Mouse (Mus musculus) hindbrain, embryonic 14.5 days (tissue): ENCODE results near the gene Tdgf1. TPM values are rescaled to one million over a fixed set of nuclear protein-coding genes. Genes with fewer than 3 reads are reported as not detected.

Experiments
- ATAC-seq: fragments of 200-750 bp; cut with Nextera tagmentation; 2 replicates; pipeline ENCODE4 v1.8.0; 2017; ENCODE audit warnings: moderate number of reproducible peaks, mild to moderate bottlenecking, moderate TSS enrichment, moderate library complexity; ENCODE audit not compliant: low FRiP score
- DNase-seq: peaks from one replicate; pipeline ENCODE4 v3.0.0-alpha.2; 2015; ENCODE audit warnings: low spot score
- H3K27ac ChIP-seq: fragments of 300-500 bp; sonication (generic); 2 replicates; pipeline ENCODE4 v1.5.1; 2014; ENCODE audit warnings: mild to moderate bottlenecking, moderate library complexity
- H3K27me3 ChIP-seq: fragments of 300-500 bp; sonication (generic); 2 replicates; pipeline ENCODE4 v1.6.1; 2014; ENCODE audit warnings: mild to moderate bottlenecking, low read length, mixed read lengths; ENCODE audit not compliant: control insufficient read depth, insufficient read depth
- H3K36me3 ChIP-seq: fragments of 300-500 bp; sonication (generic); replicated peaks from 2 replicates; pipeline ENCODE4 v1.6.1; 2014; ENCODE audit not compliant: control insufficient read depth, insufficient read depth
- H3K4me1 ChIP-seq: fragments of 300-500 bp; sonication (generic); replicated peaks from 2 replicates; pipeline ENCODE4 v1.6.1; 2014; ENCODE audit warnings: antibody characterized with exemption, low read length, mixed read lengths; ENCODE audit not compliant: control insufficient read depth, insufficient read depth
- H3K4me2 ChIP-seq: fragments of 300-500 bp; sonication (generic); replicated peaks from 2 replicates; pipeline ENCODE4 v1.6.1; 2014; ENCODE audit warnings: mild to moderate bottlenecking, moderate library complexity
- H3K4me3 ChIP-seq: fragments of 300-500 bp; sonication (generic); replicated peaks from 2 replicates; pipeline ENCODE4 v1.5.1; 2014; ENCODE audit warnings: mild to moderate bottlenecking, low read length
- H3K9ac ChIP-seq: fragments of 300-500 bp; sonication (generic); 2 replicates; pipeline ENCODE4 v1.6.1; 2014
- H3K9me3 ChIP-seq: fragments of 300-500 bp; sonication (generic); 2 replicates; pipeline ENCODE4 v1.6.1; 2016; ENCODE audit warnings: low read length; ENCODE audit not compliant: control insufficient read depth
- WGBS: fragments of 180-500 bp; shearing (Covaris S2); extraction: QIAGEN DNeasy Blood & Tissue Kit; methylation state at CpG from one replicate; pipeline ENCODE4 v1.1.7; 2014; 5-methylcytosine and 5-hydroxymethylcytosine counted together
- polyA plus RNA-seq: library from polyadenylated mRNA; unstranded; fragments of >200 nt; fragmentation: Nextera tagmentation; extraction: Ambion mirVana; gene quantifications from 2 replicates; pipeline ENCODE4 v1.2.1, GENCODE M21; 2014

Tdgf1 gene
- polyA plus RNA-seq, 1 experiment from 2014 or later: 0.40 TPM

- Histone ChIP-seq H3K4me3 (no peak overlapping the region), H3K36me3 (no peaks in the 10 kb centered on the region), H3K9me3 (no peaks in the 10 kb centered on the region), H3K4me2 (no peak overlapping the region), H3K27ac (no peak overlapping the region), H3K27me3 (no peaks in the 10 kb centered on the region), H3K4me1 (no peaks in the 10 kb centered on the region), H3K9ac (no peak overlapping the region)
- no peak for ATAC-seq
- DNase-seq: no peak
- WGBS: 95% methylated on average over 11 of the region's 11 CpGs
Measured at GRCm38 (mm10) chr9:110907201-110907837, 38.6 kb downstream of the Tdgf1 start.

- 86% methylated on average over 4 of the region's 4 CpGs for WGBS
- ATAC-seq: no peak
- Histone ChIP-seq H3K4me3 (no peak overlapping the region), H3K36me3 (no peaks in the 10 kb centered on the region), H3K9ac (no peak overlapping the region), H3K27ac (no peak overlapping the region), H3K9me3 (no peaks in the 10 kb centered on the region), H3K27me3 (no peaks in the 10 kb centered on the region), H3K4me2 (no peak overlapping the region), H3K4me1 (no peaks in the 10 kb centered on the region)
- DNase-seq: no peak
Measured at GRCm38 (mm10) chr9:110902271-110902670, 43.7 kb downstream of the Tdgf1 start.

GRCm38 (mm10) chr9:110901204-110901603 lies 44.8 kb downstream of the Tdgf1 start:
- Histone ChIP-seq H3K9ac (no peak overlapping the region), H3K9me3 (no peaks in the 10 kb centered on the region), H3K4me1 (no peaks in the 10 kb centered on the region), H3K4me2 (no peak overlapping the region), H3K4me3 (no peak overlapping the region), H3K27me3 (no peaks in the 10 kb centered on the region), H3K36me3 (no peaks in the 10 kb centered on the region), H3K27ac (no peak overlapping the region)
- no peak for DNase-seq
- WGBS: 87% methylated on average over 6 of the region's 6 CpGs
- ATAC-seq: no peak

GRCm38 (mm10) chr9:110899451-110900008 lies 46.4 kb downstream of the Tdgf1 start:
- H3K4me1 ChIP-seq: no peaks in the 10 kb centered on the region
- DNase-seq: no peak
- no peaks in the 10 kb centered on the region for H3K27me3 ChIP-seq
- H3K4me3 ChIP-seq: no peak overlapping the region
- H3K9ac ChIP-seq: no peak overlapping the region
- H3K9me3 ChIP-seq: no peaks in the 10 kb centered on the region
- 61% methylated on average over 10 of the region's 10 CpGs for WGBS
- no peaks in the 10 kb centered on the region for H3K36me3 ChIP-seq
- no peak overlapping the region for H3K27ac ChIP-seq
- no peak for ATAC-seq
- H3K4me2 ChIP-seq: no peak overlapping the region

- DNase-seq (no peak), ATAC-seq (peak; percentile 32; the same call in 1 of the 2 replicates)
- Histone ChIP-seq H3K4me3 (no peak overlapping the region), H3K4me1 (no peaks in the 10 kb centered on the region), H3K9ac (no peak overlapping the region), H3K4me2 (0 out of 2 replicates have a peak overlapping the region, but pooled peaks have one; percentile 21), H3K27ac (no peak overlapping the region), H3K36me3 (no peaks in the 10 kb centered on the region), H3K9me3 (no peaks in the 10 kb centered on the region), H3K27me3 (no peaks in the 10 kb centered on the region)
- 9% methylated on average over 6 of the region's 6 CpGs for WGBS
Measured at GRCm38 (mm10) chr9:110896595-110896994, 49.4 kb downstream of the Tdgf1 start.

GRCm38 (mm10) chr9:110895994-110896393 lies 50.0 kb downstream of the Tdgf1 start:
- Histone ChIP-seq H3K27ac (no peak overlapping the region), H3K9me3 (no peaks in the 10 kb centered on the region), H3K36me3 (no peaks in the 10 kb centered on the region), H3K4me2 (peak overlapping the region; percentile 21; the same call in 1 of the 2 replicates), H3K4me1 (no peaks in the 10 kb centered on the region), H3K27me3 (no peaks in the 10 kb centered on the region), H3K4me3 (no peak overlapping the region), H3K9ac (no peak overlapping the region)
- DNase-seq (no peak), ATAC-seq (0 out of 2 replicates have a peak, but pooled peaks have one; percentile 29)
- WGBS: 17% methylated on average over 7 of the region's 7 CpGs

GRCm38 (mm10) chr9:110895507-110895906 lies 50.5 kb downstream of the Tdgf1 start:
- H3K4me1 ChIP-seq: no peaks in the 10 kb centered on the region
- no peak for DNase-seq

GRCm38 (mm10) chr9:110893429-110893828 lies 52.5 kb downstream of the Tdgf1 start:
- DNase-seq: no peak
- Histone ChIP-seq H3K4me1 (no peaks in the 10 kb centered on the region), H3K27ac (no peak overlapping the region), H3K4me3 (no peak overlapping the region), H3K9me3 (no peaks in the 10 kb centered on the region), H3K4me2 (no peak overlapping the region), H3K9ac (no peak overlapping the region), H3K36me3 (no peaks in the 10 kb centered on the region), H3K27me3 (no peaks in the 10 kb centered on the region)
- 69% methylated on average over 10 of the region's 10 CpGs for WGBS
- ATAC-seq: no peak

More at GRCm38 (mm10) chr9:110895507-110895906, 50.5 kb downstream of the Tdgf1 start:
- Histone ChIP-seq H3K4me3 (no peak overlapping the region), H3K27ac (no peak overlapping the region), H3K27me3 (no peaks in the 10 kb centered on the region), H3K36me3 (no peaks in the 10 kb centered on the region), H3K4me2 (no peak overlapping the region), H3K9ac (no peak overlapping the region), H3K9me3 (no peaks in the 10 kb centered on the region)
- ATAC-seq: no peak
- WGBS: 56% methylated on average over 5 of the region's 5 CpGs

- Histone ChIP-seq H3K27me3 (no peaks in the 10 kb centered on the region), H3K27ac (no peak overlapping the region), H3K9me3 (no peaks in the 10 kb centered on the region), H3K4me1 (no peaks in the 10 kb centered on the region), H3K36me3 (no peaks in the 10 kb centered on the region), H3K4me3 (no peak overlapping the region), H3K4me2 (no peak overlapping the region), H3K9ac (no peak overlapping the region)
- no peak for DNase-seq
- 91% methylated on average over 3 of the region's 3 CpGs for WGBS
- ATAC-seq: no peak
Measured at GRCm38 (mm10) chr9:110892552-110892951, 53.4 kb downstream of the Tdgf1 start.
